Mouse (Mus musculus): ENCODE measurements around the gene Tmem206. TPM values are rescaled to one million over a fixed set of nuclear protein-coding genes. Genes with fewer than 3 reads are reported as not detected.

Tmem206 gene
- total RNA-seq, 1 experiment, result 9.9 TPM

- no peak overlapping the region for H3K27ac ChIP-seq (ENCODE audit: insufficient read depth, low read depth, low read length, poor library complexity, severe bottlenecking)
- no peaks in the 10 kb centered on the region for H3K4me1 ChIP-seq (ENCODE audit: control insufficient read depth in 2 of 2, insufficient read depth in 2 of 2, low read length in 2 of 2, poor library complexity in 1 of 2)
- H3K36me3 ChIP-seq (ENCODE audit: control insufficient read depth, insufficient read depth, low read length, poor library complexity, severe bottlenecking), result no peaks in the 10 kb centered on the region
- no peak overlapping the region for H3K9ac ChIP-seq (ENCODE audit: insufficient read depth, low read depth, low read length, poor library complexity, severe bottlenecking)
- H3K4me3 ChIP-seq (ENCODE audit: insufficient read depth in 1 of 2, low read depth in 1 of 2, low read length in 2 of 2, poor library complexity in 1 of 2, severe bottlenecking in 1 of 2), result no peak overlapping the region
- no peak for DNase-seq (ENCODE audit: low read depth, low spot score)
- H3K9me3 ChIP-seq (ENCODE audit: control insufficient read depth, insufficient read depth, low read depth, low read length), result no peaks in the 10 kb centered on the region
- in situ Hi-C loops (cut with MboI; ENCODE audit: low sequenced_read_pairs in 2 of 2, unreplicated experiment in 2 of 2), result no loop called here
- TF ChIP-seq CHD2 (IDR thresholded peaks at IDR 0.05; ENCODE audit: low read depth, low read length) (no peak), HCFC1 (IDR thresholded peaks at IDR 0.05; ENCODE audit: borderline replicate concordance, insufficient read depth, low read length) (no peak), ZC3H11A (IDR thresholded peaks at IDR 0.05; ENCODE audit: borderline replicate concordance, low read depth, low read length) (no peak), MAFK (IDR thresholded peaks at IDR 0.05; ENCODE audit: insufficient read depth, low read depth, low read length) (no peak), ZNF384 (IDR thresholded peaks at IDR 0.05; ENCODE audit: low read depth, low read length) (no peak)
These were observed 23.8 kb upstream of the Tmem206 start for GRCm38 (mm10) chr1:191301903-191302302.

GRCm38 (mm10) chr1:191303736-191304135 is 22.0 kb upstream of the Tmem206 start:
- no peak for DNase-seq (ENCODE audit: low read depth, low spot score)
- Histone ChIP-seq H3K36me3 (ENCODE audit: control insufficient read depth, insufficient read depth, low read length, poor library complexity, severe bottlenecking) (no peaks in the 10 kb centered on the region), H3K27ac (ENCODE audit: insufficient read depth, low read depth, low read length, poor library complexity, severe bottlenecking) (no peak overlapping the region), H3K9ac (ENCODE audit: insufficient read depth, low read depth, low read length, poor library complexity, severe bottlenecking) (no peak overlapping the region), H3K9me3 (ENCODE audit: control insufficient read depth, insufficient read depth, low read depth, low read length) (no peaks in the 10 kb centered on the region), H3K4me3 (ENCODE audit: insufficient read depth in 1 of 2, low read depth in 1 of 2, low read length in 2 of 2, poor library complexity in 1 of 2, severe bottlenecking in 1 of 2) (no peak overlapping the region), H3K4me1 (ENCODE audit: control insufficient read depth in 2 of 2, insufficient read depth in 2 of 2, low read length in 2 of 2, poor library complexity in 1 of 2) (no peaks in the 10 kb centered on the region)
- in situ Hi-C loops (cut with MboI; ENCODE audit: low sequenced_read_pairs in 2 of 2, unreplicated experiment in 2 of 2), result no loop called here
- no peak for TF ChIP-seq MAFK (IDR thresholded peaks at IDR 0.05; ENCODE audit: insufficient read depth, low read depth, low read length)
- no peak for TF ChIP-seq HCFC1 (IDR thresholded peaks at IDR 0.05; ENCODE audit: borderline replicate concordance, insufficient read depth, low read length)
- no peak for TF ChIP-seq ZC3H11A (IDR thresholded peaks at IDR 0.05; ENCODE audit: borderline replicate concordance, low read depth, low read length)
- no peak for TF ChIP-seq ZNF384 (IDR thresholded peaks at IDR 0.05; ENCODE audit: low read depth, low read length)
- TF ChIP-seq CHD2 (IDR thresholded peaks at IDR 0.05; ENCODE audit: low read depth, low read length), result no peak

DNA sequence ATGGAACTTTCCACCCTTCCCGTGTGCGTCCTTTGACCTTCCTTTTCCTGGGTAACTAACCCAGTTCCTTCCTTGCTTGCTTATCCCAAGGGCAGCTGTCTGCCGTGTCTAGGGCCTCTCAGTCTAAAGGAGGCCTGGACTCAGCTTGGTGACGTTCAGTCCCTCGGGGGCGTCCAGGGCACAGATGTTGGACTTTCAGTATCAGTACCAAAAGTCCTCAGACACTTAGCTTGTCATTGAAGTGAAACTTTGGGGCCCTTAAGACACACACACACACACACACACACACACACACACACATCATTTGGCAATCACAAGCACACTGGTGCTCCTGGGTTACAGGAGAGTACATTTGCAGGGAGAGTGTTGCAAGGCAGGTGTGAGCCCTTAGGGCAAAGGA is 21.5 kb upstream of the Tmem206 start:
- Histone ChIP-seq H3K9me3 (ENCODE audit: control insufficient read depth, insufficient read depth, low read depth, low read length) (no peaks in the 10 kb centered on the region), H3K9ac (ENCODE audit: insufficient read depth, low read depth, low read length, poor library complexity, severe bottlenecking) (no peak overlapping the region), H3K27ac (ENCODE audit: insufficient read depth, low read depth, low read length, poor library complexity, severe bottlenecking) (no peak overlapping the region), H3K4me3 (ENCODE audit: insufficient read depth in 1 of 2, low read depth in 1 of 2, low read length in 2 of 2, poor library complexity in 1 of 2, severe bottlenecking in 1 of 2) (no peak overlapping the region), H3K36me3 (ENCODE audit: control insufficient read depth, insufficient read depth, low read length, poor library complexity, severe bottlenecking) (no peaks in the 10 kb centered on the region), H3K4me1 (ENCODE audit: control insufficient read depth in 2 of 2, insufficient read depth in 2 of 2, low read length in 2 of 2, poor library complexity in 1 of 2) (no peaks in the 10 kb centered on the region)
- in situ Hi-C loops (cut with MboI; ENCODE audit: low sequenced_read_pairs in 2 of 2, unreplicated experiment in 2 of 2), result no loop called here
- TF ChIP-seq HCFC1 (IDR thresholded peaks at IDR 0.05; ENCODE audit: borderline replicate concordance, insufficient read depth, low read length), result no peak
- no peak for TF ChIP-seq MAFK (IDR thresholded peaks at IDR 0.05; ENCODE audit: insufficient read depth, low read depth, low read length)
- TF ChIP-seq CHD2 (IDR thresholded peaks at IDR 0.05; ENCODE audit: low read depth, low read length), result no peak
- TF ChIP-seq ZNF384 (IDR thresholded peaks at IDR 0.05; ENCODE audit: low read depth, low read length), result no peak
- TF ChIP-seq ZC3H11A (IDR thresholded peaks at IDR 0.05; ENCODE audit: borderline replicate concordance, low read depth, low read length), result no peak
- no peak for DNase-seq (ENCODE audit: low read depth, low spot score)

- no peak for DNase-seq (ENCODE audit: low read depth, low spot score)
- Histone ChIP-seq H3K36me3 (ENCODE audit: control insufficient read depth, insufficient read depth, low read length, poor library complexity, severe bottlenecking) (no peaks in the 10 kb centered on the region), H3K4me1 (ENCODE audit: control insufficient read depth in 2 of 2, insufficient read depth in 2 of 2, low read length in 2 of 2, poor library complexity in 1 of 2) (no peaks in the 10 kb centered on the region), H3K4me3 (ENCODE audit: insufficient read depth in 1 of 2, low read depth in 1 of 2, low read length in 2 of 2, poor library complexity in 1 of 2, severe bottlenecking in 1 of 2) (no peak overlapping the region), H3K9me3 (ENCODE audit: control insufficient read depth, insufficient read depth, low read depth, low read length) (no peaks in the 10 kb centered on the region), H3K27ac (ENCODE audit: insufficient read depth, low read depth, low read length, poor library complexity, severe bottlenecking) (no peak overlapping the region), H3K9ac (ENCODE audit: insufficient read depth, low read depth, low read length, poor library complexity, severe bottlenecking) (no peak overlapping the region)
- TF ChIP-seq CHD2 (IDR thresholded peaks at IDR 0.05; ENCODE audit: low read depth, low read length) (no peak), ZC3H11A (IDR thresholded peaks at IDR 0.05; ENCODE audit: borderline replicate concordance, low read depth, low read length) (no peak), HCFC1 (IDR thresholded peaks at IDR 0.05; ENCODE audit: borderline replicate concordance, insufficient read depth, low read length) (no peak), MAFK (IDR thresholded peaks at IDR 0.05; ENCODE audit: insufficient read depth, low read depth, low read length) (no peak), ZNF384 (IDR thresholded peaks at IDR 0.05; ENCODE audit: low read depth, low read length) (no peak)
- in situ Hi-C loops (cut with MboI; ENCODE audit: low sequenced_read_pairs in 2 of 2, unreplicated experiment in 2 of 2), result no loop called here
These were observed 20.1 kb upstream of the Tmem206 start for GRCm38 (mm10) chr1:191305610-191306009.

DNA sequence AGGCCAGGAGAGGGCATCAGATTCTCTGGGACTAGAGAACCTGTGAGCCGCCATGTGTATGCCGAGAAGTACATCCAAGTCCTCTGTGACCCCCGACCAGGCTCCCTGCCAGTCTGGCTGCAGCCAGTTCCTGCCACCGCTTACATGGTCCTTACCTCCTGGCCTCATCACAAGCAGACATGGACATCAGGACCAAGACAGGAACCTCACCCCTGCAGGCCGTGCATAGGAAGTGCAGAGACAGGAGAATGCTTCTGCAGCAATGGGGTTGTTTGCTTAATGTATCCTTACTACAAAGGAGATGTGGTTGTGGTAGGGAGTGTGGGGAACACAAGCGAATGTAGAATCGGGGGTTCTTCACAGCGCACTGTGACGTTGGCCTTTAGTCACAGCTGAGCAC is 19.4 kb upstream of the Tmem206 start:
- DNase-seq (ENCODE audit: low read depth, low spot score), result no peak
- Histone ChIP-seq H3K9me3 (ENCODE audit: control insufficient read depth, insufficient read depth, low read depth, low read length) (no peaks in the 10 kb centered on the region), H3K4me1 (ENCODE audit: control insufficient read depth in 2 of 2, insufficient read depth in 2 of 2, low read length in 2 of 2, poor library complexity in 1 of 2) (no peaks in the 10 kb centered on the region), H3K36me3 (ENCODE audit: control insufficient read depth, insufficient read depth, low read length, poor library complexity, severe bottlenecking) (no peaks in the 10 kb centered on the region), H3K27ac (ENCODE audit: insufficient read depth, low read depth, low read length, poor library complexity, severe bottlenecking) (no peak overlapping the region), H3K9ac (ENCODE audit: insufficient read depth, low read depth, low read length, poor library complexity, severe bottlenecking) (no peak overlapping the region), H3K4me3 (ENCODE audit: insufficient read depth in 1 of 2, low read depth in 1 of 2, low read length in 2 of 2, poor library complexity in 1 of 2, severe bottlenecking in 1 of 2) (no peak overlapping the region)
- in situ Hi-C loops (cut with MboI; ENCODE audit: low sequenced_read_pairs in 2 of 2, unreplicated experiment in 2 of 2), result no loop called here
- TF ChIP-seq MAFK (IDR thresholded peaks at IDR 0.05; ENCODE audit: insufficient read depth, low read depth, low read length) (no peak), CHD2 (IDR thresholded peaks at IDR 0.05; ENCODE audit: low read depth, low read length) (no peak), ZNF384 (IDR thresholded peaks at IDR 0.05; ENCODE audit: low read depth, low read length) (no peak), HCFC1 (IDR thresholded peaks at IDR 0.05; ENCODE audit: borderline replicate concordance, insufficient read depth, low read length) (no peak), ZC3H11A (IDR thresholded peaks at IDR 0.05; ENCODE audit: borderline replicate concordance, low read depth, low read length) (no peak)
